Mouse (Mus musculus) adrenal gland, postnatal 4 days (tissue): Measurements from ENCODE around the gene Olfr1445. TPM values are rescaled to one million over a fixed set of nuclear protein-coding genes. Genes with fewer than 3 reads are reported as not detected.

Source experiments
- DNase-seq, 2 experiments: peaks; one replicate each; pipeline ENCODE4 v3.0.0; 2021 to 2022; ENCODE audit warnings: low spot score in 2 of 2, mixed read lengths in 2 of 2
- long read RNA-seq, 2 experiments: library from polyadenylated mRNA; stranded (forward); transcript quantifications; one replicate each; pipeline ENCODE4 v2.0.0; 2021
- total RNA-seq, 2 experiments: library from RNA; stranded (reverse); gene quantifications; 2 replicates each; pipeline ENCODE4 v1.2.3; 2021

Gene Olfr1445
- total RNA-seq, result not detected
- long read RNA-seq, experiment 1, result 0 reads
- long read RNA-seq, experiment 2, result 0 reads

DNA sequence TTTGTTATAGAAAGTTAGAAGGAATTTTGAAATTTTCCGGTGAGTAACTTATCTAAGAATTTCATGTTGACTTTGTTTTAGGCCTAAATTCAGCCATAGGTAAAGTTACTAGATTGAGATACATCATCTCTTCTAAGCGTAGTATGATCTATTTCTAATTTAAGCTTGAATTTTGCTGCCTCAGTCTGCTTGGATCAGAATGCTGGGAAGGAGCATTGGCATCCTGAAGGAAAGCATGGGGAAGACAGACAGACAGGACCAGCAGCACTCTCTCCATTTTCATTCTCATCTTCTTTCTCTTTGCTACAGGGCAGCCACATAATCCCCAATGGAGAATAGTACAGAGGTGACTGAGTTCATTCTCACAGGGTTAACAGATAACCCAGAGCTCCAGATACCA, at the start of gene Olfr1445:
TSS of gene Olfr1445 (plus strand) at position 301 of the 400 bp plus-strand sequence.
- DNase-seq, result no peak

DNA sequence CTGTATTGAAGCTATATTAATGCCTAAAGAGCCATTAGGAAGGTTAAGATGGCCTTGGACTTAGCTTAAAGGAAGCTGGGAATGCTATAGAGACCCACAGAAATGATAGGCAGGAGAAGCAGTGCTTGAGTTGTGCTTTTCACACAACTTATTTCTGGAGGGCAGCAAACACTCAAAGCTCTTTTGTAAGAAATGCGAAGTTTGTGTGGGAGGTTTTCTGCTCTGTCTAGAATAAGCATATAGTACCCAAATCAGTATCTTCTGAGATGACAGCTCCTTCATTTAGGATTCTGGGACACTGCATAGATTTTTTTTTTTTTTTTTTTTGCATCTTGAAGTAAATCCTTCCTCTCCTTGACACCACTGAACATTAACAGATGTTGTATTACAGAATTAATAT, 45.1 kb upstream of the Olfr1445 start:
- no peak for DNase-seq

GRCm38 (mm10) chr19:12846382-12846781, 37.3 kb upstream of the Olfr1445 start, which contains the start of gene Gm5244:
Gene Gm5244, plus strand, starts transcription at chr19:12846682.
- DNase-seq, result no peak

- no peak for DNase-seq
Observed at GRCm38 (mm10) chr19:12856983-12857382, 26.7 kb upstream of the Olfr1445 start, which contains the start of gene Olfr1444. Gene Olfr1444, plus strand, starts transcription at chr19:12857283.

DNA sequence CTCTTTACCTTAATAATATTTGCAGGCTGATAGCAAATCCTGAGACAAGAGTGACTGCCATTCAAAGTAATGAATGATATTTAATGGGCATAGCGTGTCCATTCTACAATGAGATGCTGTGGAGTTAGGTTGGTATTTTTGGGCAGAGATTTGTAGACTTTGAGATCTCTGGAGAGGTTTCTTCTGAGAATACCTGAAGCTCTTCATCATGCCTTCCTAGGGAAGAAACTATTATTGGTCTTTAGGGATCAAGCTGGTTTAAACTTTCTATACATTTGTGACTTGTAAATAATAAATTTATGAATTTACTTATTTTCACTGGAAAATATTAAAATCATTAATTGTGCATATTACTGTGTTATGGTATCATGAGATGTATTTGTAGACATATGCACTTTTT, 9.8 kb downstream of the Olfr1445 start, which contains the start of gene Olfr1446:
TSS of gene Olfr1446 (minus strand) at position 101 of the 400 bp plus-strand sequence.
- no peak for DNase-seq

GRCm38 (mm10) chr19:12903643-12904042, 20.0 kb downstream of the Olfr1445 start, which contains the start of gene Olfr1447:
Gene Olfr1447, minus strand, starts transcription at chr19:12903743.
- no peak for DNase-seq

GRCm38 (mm10) chr19:12924319-12924718, 40.7 kb downstream of the Olfr1445 start, which contains the start of gene Olfr1448:
Gene Olfr1448, minus strand, starts transcription at chr19:12924419.
- no peak for DNase-seq

DNA sequence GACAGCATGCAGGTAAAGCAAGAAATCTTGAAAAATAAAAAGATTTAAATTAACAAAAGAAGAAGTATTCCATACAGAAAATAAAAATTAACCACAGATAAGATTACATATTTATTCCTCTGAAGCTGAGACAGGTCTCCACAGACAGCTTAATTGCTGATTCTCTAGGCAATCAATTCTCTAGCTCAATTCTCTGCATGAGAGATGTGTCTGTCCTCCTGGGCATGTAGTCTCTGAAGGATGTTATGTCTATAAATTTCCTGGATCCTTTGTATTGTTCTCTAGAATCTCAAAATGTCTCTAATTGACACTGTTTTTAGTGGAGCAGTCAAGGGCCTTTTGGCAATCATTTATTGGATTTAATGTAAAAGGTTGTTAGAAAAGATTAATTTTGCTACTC, 46.9 kb downstream of the Olfr1445 start, which contains the start of gene Olfr1449:
TSS of gene Olfr1449 (plus strand) at position 301 of the 400 bp plus-strand sequence.
- DNase-seq, result no peak

Other genes starting within 250 kb of the Olfr1445 start
- gene Olfr1442, start 213.4 kb upstream of the Olfr1445 start, total RNA-seq, result not detected
- not detected for gene Olfr1443, start 205.7 kb upstream of the Olfr1445 start, total RNA-seq
- 10 to 100 TPM in 1 of 2 experiments, 1 to 10 TPM in 1; 2.1 to 11.5 TPM for gene Keg1, start 188.1 kb upstream of the Olfr1445 start, total RNA-seq
- 1 to 10 TPM; 4.4 to 4.5 TPM for gene Cntf, start 118.2 kb upstream of the Olfr1445 start, total RNA-seq
- 10 to 100 TPM; 88.5 to 90.4 TPM for gene Zfp91, start 87.7 kb upstream of the Olfr1445 start, total RNA-seq
- gene Lpxn, start 87.7 kb upstream of the Olfr1445 start, total RNA-seq, result 1 to 10 TPM; 1.7 to 2.1 TPM
- gene Gm5244, start 37.2 kb upstream of the Olfr1445 start, total RNA-seq, result not detected
- not detected for gene Olfr1444, start 26.6 kb upstream of the Olfr1445 start, total RNA-seq
- gene Olfr1446, start 9.7 kb downstream of the Olfr1445 start, total RNA-seq, result not detected
- not detected for gene Olfr1447, start 19.9 kb downstream of the Olfr1445 start, total RNA-seq
- gene Olfr1448, start 40.6 kb downstream of the Olfr1445 start, total RNA-seq, result not detected
- gene Olfr1449, start 47.0 kb downstream of the Olfr1445 start, total RNA-seq, result not detected
- not detected for gene Olfr1450, start 66.4 kb downstream of the Olfr1445 start, total RNA-seq
- gene Olfr1451, start 111.2 kb downstream of the Olfr1445 start, total RNA-seq, result not detected
- gene Olfr1453, start 144.5 kb downstream of the Olfr1445 start, total RNA-seq, result not detected
- gene Olfr1454, start 176.8 kb downstream of the Olfr1445 start, total RNA-seq, result not detected
- not detected for gene Olfr1457, start 214.0 kb downstream of the Olfr1445 start, total RNA-seq
- not detected for gene Olfr1458, start 222.9 kb downstream of the Olfr1445 start, total RNA-seq